Mouse (Mus musculus) stomach, embryonic 14.5 days (tissue): ENCODE measurements around the gene Slc34a1. TPM values are rescaled to one million over a fixed set of nuclear protein-coding genes. Genes with fewer than 3 reads are reported as not detected.

Experiments used
- ATAC-seq: fragments of 200-750 bp; cut with Nextera tagmentation; 2 replicates; pipeline ENCODE4 v1.8.0; 2017; ENCODE audit warnings: low read depth, moderate TSS enrichment; ENCODE audit not compliant: insufficient number of reproducible peaks, insufficient read depth, low FRiP score
- H3K27ac ChIP-seq: fragments of 300-500 bp; sonication (generic); 2 replicates; pipeline ENCODE4 v1.5.1; 2014; ENCODE audit warnings: mild to moderate bottlenecking, low read length, moderate library complexity, mixed read lengths
- H3K27me3 ChIP-seq: fragments of 300-500 bp; sonication (generic); 2 replicates; pipeline ENCODE4 v1.6.1; 2014; ENCODE audit warnings: low read length, control low read depth, mixed read lengths; ENCODE audit not compliant: control insufficient read depth, insufficient read depth
- H3K36me3 ChIP-seq: fragments of 300-500 bp; sonication (generic); 2 replicates; pipeline ENCODE4 v1.6.1; 2014; ENCODE audit warnings: mild to moderate bottlenecking, control low read depth, low read length, moderate library complexity, mixed read lengths; ENCODE audit not compliant: control insufficient read depth, insufficient read depth
- H3K4me1 ChIP-seq: fragments of 300-500 bp; sonication (generic); 2 replicates; pipeline ENCODE4 v1.6.1; 2014; ENCODE audit warnings: low read length, control low read depth, mixed read lengths; ENCODE audit not compliant: control insufficient read depth, insufficient read depth
- H3K4me2 ChIP-seq: fragments of 300-500 bp; sonication (generic); replicated peaks from 2 replicates; pipeline ENCODE4 v1.6.1; 2014; ENCODE audit warnings: low read depth, low read length, control low read depth
- H3K4me3 ChIP-seq: fragments of 300-500 bp; sonication (generic); 2 replicates; pipeline ENCODE4 v1.5.1; 2014; ENCODE audit warnings: low read depth, low read length, control low read depth
- H3K9ac ChIP-seq: fragments of 300-500 bp; sonication (generic); replicated peaks from 2 replicates; pipeline ENCODE4 v1.6.1; 2014; ENCODE audit warnings: low read depth, mild to moderate bottlenecking, control low read depth, low read length, moderate library complexity, mixed read lengths
- H3K9me3 ChIP-seq: fragments of 300-500 bp; sonication (generic); 2 replicates; pipeline ENCODE4 v1.6.1; 2016; ENCODE audit warnings: low read depth, low read length, control low read depth; ENCODE audit not compliant: control insufficient read depth
- WGBS: fragments of 180-500 bp; shearing (Covaris S2); extraction: QIAGEN DNeasy Blood & Tissue Kit; methylation state at CpG from one replicate; pipeline ENCODE4 v1.1.7; 2014; 5-methylcytosine and 5-hydroxymethylcytosine counted together
- polyA plus RNA-seq: library from polyadenylated mRNA; unstranded; fragments of >200 nt; fragmentation: Nextera tagmentation; extraction: Ambion mirVana; gene quantifications from 2 replicates; pipeline ENCODE4 v1.2.1, GENCODE M21; 2014

Gene Slc34a1
- polyA plus RNA-seq, 1 experiment from 2014 or later = not detected

DNA sequence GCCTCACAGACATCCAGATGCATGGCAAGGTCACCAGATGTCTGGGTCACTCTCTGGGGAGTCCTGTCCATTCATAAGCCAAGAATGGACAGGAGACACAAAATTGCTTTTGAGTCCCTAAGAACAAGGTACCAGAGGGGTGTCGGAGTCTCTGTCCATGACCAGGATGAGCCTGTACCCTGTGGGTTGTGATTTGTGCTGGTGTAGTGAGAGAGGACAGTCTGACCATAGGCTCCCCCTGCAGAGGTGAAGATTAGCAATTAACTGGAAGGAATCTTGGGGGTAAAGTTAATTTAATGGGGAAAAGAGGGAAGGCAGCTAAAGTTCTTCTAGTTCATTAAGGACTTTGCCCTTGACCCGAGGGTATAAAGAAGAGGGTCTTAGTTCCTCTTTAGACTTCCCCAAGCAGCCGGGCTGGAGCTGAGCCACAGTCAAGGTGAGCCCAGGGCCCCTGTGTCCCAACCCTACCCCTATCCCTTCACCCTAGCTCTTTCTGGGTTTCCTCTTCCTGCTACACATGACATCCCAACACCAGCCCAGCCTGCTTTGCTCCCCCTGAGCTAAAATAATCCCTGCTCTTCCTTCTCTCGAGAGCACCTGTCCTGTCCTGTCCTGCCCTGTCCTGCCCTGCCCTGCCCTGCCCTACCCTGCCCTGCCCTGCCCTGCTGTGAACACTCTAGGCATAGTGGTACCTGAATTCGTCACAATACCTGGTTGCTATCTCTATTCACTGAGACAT lies 1.5 kb downstream of the Slc34a1 start:
- Histone ChIP-seq H3K4me3 (no peak overlapping the region), H3K36me3 (no peaks in the 10 kb centered on the region), H3K9me3 (no peaks in the 10 kb centered on the region), H3K4me2 (no peak overlapping the region), H3K4me1 (no peaks in the 10 kb centered on the region), H3K27me3 (no peaks in the 10 kb centered on the region), H3K9ac (no peak overlapping the region), H3K27ac (no peak overlapping the region)
- no peak for ATAC-seq
- WGBS = 60% methylated on average over 5 of the region's 5 CpGs

DNA sequence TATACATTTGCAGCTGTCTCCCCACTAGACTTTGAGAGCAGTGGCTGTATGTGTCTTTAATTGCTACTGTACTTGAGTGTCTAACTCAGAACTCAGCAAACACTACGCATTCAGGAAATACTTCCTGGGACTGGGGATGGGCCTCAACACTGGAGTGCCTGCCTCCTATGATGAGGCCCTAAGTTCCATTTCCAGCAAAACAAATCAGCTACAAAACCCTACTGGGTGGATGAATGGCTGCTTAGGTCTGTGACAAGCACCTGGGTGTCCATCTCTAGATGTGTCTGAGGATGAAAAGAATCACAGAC lies 2.0 kb downstream of the Slc34a1 start:
- no peaks in the 10 kb centered on the region for H3K9me3 ChIP-seq
- no peaks in the 10 kb centered on the region for H3K27me3 ChIP-seq
- no peak overlapping the region for H3K9ac ChIP-seq
- no peak overlapping the region for H3K27ac ChIP-seq
- no peak overlapping the region for H3K4me3 ChIP-seq
- no peaks in the 10 kb centered on the region for H3K36me3 ChIP-seq
- H3K4me2 ChIP-seq = no peak overlapping the region
- ATAC-seq = no peak
- WGBS = 65% methylated on average over 1 of the region's 1 CpGs
- H3K4me1 ChIP-seq = no peaks in the 10 kb centered on the region

DNA sequence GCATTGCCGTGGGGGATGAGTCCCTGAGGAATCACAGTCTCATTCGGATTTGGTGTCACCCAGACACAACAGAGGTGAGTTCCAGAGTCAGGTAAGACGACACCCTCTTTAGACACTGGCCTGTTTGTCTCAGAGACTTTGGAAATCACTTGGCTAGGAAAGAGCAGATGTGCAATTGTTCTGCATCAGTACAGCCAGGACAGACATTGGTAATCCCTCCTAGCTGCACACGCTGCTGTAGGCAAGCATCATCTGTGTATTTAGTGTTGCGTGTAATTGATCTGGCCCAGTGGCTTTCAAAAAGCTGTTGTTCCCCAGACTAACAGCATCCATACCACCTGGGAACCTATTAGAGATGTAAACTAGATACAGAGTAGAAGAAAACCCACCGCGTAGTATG lies 5.3 kb downstream of the Slc34a1 start:
- no peak overlapping the region for H3K4me3 ChIP-seq
- H3K4me2 ChIP-seq = no peak overlapping the region
- WGBS = 70% methylated on average over 7 of the region's 7 CpGs
- ATAC-seq = no peak
- no peaks in the 10 kb centered on the region for H3K4me1 ChIP-seq
- H3K27ac ChIP-seq = no peak overlapping the region
- H3K9ac ChIP-seq = no peak overlapping the region
- H3K9me3 ChIP-seq = no peaks in the 10 kb centered on the region
- H3K36me3 ChIP-seq = no peaks in the 10 kb centered on the region
- no peaks in the 10 kb centered on the region for H3K27me3 ChIP-seq

DNA sequence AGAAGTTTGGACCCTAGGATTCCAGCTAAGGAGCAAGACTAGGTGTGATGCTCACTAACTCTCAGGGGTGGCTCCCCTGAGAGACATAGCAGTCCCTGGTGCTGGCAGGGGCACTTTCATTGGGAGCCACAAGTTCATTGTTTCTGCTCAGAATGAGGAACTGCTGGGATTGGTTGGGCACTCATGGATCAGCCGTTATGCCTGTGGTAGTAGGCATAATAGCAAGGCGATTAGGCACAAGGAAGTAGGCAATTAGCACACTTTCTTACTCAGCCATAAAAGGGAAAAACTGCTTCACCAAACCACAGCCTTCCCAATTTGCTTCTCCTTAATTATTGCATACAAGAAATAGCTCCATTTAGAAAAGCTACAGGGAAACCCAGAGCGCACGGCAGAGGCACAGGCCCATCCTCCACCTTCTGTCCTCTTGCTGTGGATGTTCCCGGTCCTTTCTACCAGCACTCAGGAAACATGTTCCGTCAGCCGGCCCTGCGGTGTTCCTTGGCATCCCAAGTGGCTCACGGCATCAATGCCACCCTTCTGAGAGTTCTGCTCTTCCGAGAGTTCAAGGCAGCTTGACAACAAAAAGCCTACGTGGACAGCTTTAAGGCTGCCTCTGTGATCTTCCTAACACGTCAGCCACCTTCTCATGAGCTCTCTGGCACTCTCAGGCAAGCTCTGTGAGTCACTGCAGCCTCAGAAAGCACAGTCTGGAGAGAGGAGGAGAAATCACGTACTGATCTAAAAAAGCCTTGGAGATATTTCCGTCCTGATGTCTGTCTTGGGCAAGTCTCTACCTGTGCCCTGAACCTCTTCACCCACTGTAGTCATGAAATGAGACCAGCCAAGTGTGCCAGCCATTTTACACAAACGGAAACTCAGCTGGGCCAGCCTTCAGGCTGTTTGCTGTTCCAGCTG lies 6.2 kb downstream of the Slc34a1 start:
- H3K9ac ChIP-seq = no peak overlapping the region
- H3K4me3 ChIP-seq = no peak overlapping the region
- 69% methylated on average over 15 of the region's 15 CpGs for WGBS
- H3K9me3 ChIP-seq = no peaks in the 10 kb centered on the region
- 0 out of 2 replicates have a peak overlapping the region, but pooled peaks have one; percentile 10 for H3K27ac ChIP-seq
- H3K27me3 ChIP-seq = no peaks in the 10 kb centered on the region
- no peaks in the 10 kb centered on the region for H3K4me1 ChIP-seq
- no peak overlapping the region for H3K4me2 ChIP-seq
- no peaks in the 10 kb centered on the region for H3K36me3 ChIP-seq
- no peak for ATAC-seq

DNA sequence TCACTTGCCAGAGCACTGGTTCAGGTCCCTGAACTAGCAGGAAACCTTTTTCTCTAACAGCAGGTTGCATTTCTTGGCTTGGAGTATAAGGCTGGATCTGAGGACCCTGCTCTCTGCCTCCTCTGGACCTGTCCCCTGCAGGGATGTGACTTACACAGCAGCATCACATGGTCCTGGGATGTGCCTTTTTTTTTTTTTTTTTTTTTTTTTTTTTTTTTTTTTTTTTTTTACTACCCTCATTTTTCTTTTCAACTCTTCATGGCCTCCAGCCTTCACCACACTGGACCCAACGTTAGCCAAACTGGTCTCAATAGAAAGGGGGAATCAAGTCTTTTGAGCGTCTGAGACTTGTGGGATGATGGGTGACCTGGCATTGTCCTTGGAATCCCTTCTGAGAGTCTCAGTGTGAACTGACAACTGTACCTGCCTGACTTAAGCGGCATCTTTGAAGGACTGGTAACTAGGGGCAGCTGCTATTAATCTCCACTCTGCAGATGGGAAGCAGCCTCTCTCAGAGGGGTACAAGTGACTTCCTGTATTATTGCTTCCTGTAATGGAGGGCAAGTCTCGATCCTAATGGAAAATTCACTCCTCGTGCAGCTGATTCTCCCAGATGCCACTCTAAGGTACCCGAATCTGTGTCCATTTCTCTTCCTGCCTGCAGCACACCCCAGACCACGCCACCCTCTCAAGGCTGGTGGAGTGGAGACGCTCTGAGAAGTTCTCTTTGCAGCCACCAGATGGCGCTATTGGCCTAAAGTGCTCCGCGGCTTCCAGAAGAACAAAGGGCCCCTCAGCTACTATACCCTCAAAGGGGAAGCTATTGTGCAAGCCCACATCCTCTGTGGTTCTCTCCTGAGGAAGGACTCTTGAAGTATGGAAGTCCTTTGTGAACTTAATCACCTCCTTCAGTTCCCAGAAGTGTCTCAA lies 7.1 kb downstream of the Slc34a1 start:
- H3K27ac ChIP-seq = no peak overlapping the region
- peak; percentile 65; the same call in 1 of the 2 replicates for ATAC-seq
- no peaks in the 10 kb centered on the region for H3K9me3 ChIP-seq
- 0 out of 2 replicates have a peak overlapping the region, but pooled peaks have one; percentile 12 for H3K4me2 ChIP-seq
- no peaks in the 10 kb centered on the region for H3K4me1 ChIP-seq
- no peak overlapping the region for H3K4me3 ChIP-seq
- no peaks in the 10 kb centered on the region for H3K36me3 ChIP-seq
- WGBS = 12% methylated on average over 11 of the region's 11 CpGs
- H3K27me3 ChIP-seq = no peaks in the 10 kb centered on the region
- no peak overlapping the region for H3K9ac ChIP-seq

DNA sequence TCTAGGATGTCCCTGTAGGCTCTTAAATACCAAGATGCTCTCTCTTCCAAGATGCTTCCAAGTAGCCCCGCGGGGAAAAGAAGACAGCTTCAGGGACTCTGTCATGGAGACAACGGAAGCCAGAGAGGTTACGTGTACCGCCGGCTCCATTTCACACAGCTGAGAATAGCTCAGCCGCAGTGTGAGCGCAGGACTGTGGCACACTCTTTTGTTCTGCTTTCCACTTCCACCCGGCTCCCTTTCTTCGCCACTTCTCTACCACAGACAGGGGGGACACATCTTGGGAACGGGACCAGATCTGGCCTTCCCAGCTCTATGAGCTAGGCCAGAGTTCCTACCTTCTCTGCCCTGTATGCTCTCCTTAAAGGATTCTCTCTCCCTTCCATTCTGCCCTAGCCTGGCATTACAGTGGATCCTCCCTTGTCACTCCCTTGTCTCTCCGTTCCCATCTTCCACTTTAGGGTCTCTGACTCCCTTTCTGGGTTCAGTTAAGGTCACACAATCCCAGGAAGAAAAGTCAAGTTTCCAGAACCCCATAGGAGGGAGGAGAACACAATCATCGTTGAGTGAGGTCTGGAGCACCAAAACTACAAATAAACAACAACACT lies 7.9 kb downstream of the Slc34a1 start:
- H3K4me1 ChIP-seq = no peaks in the 10 kb centered on the region
- H3K9ac ChIP-seq = no peak overlapping the region
- 69% methylated on average over 13 of the region's 13 CpGs for WGBS
- no peak for ATAC-seq
- H3K9me3 ChIP-seq = no peaks in the 10 kb centered on the region
- no peak overlapping the region for H3K4me3 ChIP-seq
- H3K27me3 ChIP-seq = no peaks in the 10 kb centered on the region
- no peak overlapping the region for H3K4me2 ChIP-seq
- no peak overlapping the region for H3K27ac ChIP-seq
- H3K36me3 ChIP-seq = no peaks in the 10 kb centered on the region

DNA sequence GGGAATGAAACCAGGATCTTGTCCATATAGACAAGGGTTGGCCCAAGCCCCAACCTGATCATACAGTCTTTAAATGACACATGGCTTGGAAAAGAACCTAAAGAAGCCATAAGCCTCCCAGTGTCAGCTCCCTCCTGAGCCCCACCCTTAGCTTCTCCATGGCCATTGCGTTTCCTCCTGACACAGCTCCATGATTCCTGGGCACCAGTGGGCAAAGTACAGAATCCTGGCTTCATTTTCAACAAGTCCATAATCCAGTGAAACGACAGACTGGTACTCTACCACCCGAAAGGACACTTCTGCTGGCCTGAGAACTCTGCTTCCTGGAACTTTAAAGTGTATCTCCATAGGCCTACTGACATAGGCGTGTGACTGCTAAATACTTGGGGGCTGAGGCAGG lies 9.4 kb downstream of the Slc34a1 start:
- WGBS = 94% methylated on average over 4 of the region's 4 CpGs

More for the DNA sequence above, 9.4 kb downstream of the Slc34a1 start:
- no peak overlapping the region for H3K4me3 ChIP-seq
- H3K9me3 ChIP-seq = no peaks in the 10 kb centered on the region
- no peaks in the 10 kb centered on the region for H3K27me3 ChIP-seq
- H3K9ac ChIP-seq = no peak overlapping the region
- H3K36me3 ChIP-seq = no peaks in the 10 kb centered on the region
- no peak overlapping the region for H3K27ac ChIP-seq
- H3K4me2 ChIP-seq = no peak overlapping the region
- ATAC-seq = no peak
- no peaks in the 10 kb centered on the region for H3K4me1 ChIP-seq
